Mouse (Mus musculus) lung, postnatal 0 days (tissue): ENCODE data around the gene Ddx1.

Experiments
- CTCF ChIP-seq: IDR thresholded peaks from 2 replicates; pipeline ENCODE4 v1.5.1; 2016; ENCODE audit warnings: antibody characterized with exemption, mild to moderate bottlenecking
- EP300 ChIP-seq: IDR thresholded peaks from 2 replicates; pipeline ENCODE4 v1.6.1; 2016; ENCODE audit warnings: antibody characterized with exemption, mild to moderate bottlenecking, control low read depth

GRCm38 (mm10) chr12:13199338-13200301 lies 49.4 kb downstream of the Ddx1 start:
- no peak for TF ChIP-seq CTCF
- TF ChIP-seq EP300 = no peak
